Mouse (Mus musculus) lung, adult 2 months (tissue): Measurements from ENCODE around the gene Vhl.

Source experiments
- CTCF ChIP-seq: fragments of 200-500 bp; IDR thresholded peaks from 2 replicates; pipeline ENCODE4 v1.5.1; 2011; ENCODE audit warnings: mild to moderate bottlenecking, low read length, control low read depth; ENCODE audit not compliant: insufficient read depth
- POLR2A ChIP-seq: fragments of 200-500 bp; IDR thresholded peaks from 2 replicates; pipeline ENCODE4 v1.6.1; 2011; ENCODE audit warnings: low read depth, mild to moderate bottlenecking, control low read depth, low read length, borderline replicate concordance; ENCODE audit errors: extremely low read depth

DNA sequence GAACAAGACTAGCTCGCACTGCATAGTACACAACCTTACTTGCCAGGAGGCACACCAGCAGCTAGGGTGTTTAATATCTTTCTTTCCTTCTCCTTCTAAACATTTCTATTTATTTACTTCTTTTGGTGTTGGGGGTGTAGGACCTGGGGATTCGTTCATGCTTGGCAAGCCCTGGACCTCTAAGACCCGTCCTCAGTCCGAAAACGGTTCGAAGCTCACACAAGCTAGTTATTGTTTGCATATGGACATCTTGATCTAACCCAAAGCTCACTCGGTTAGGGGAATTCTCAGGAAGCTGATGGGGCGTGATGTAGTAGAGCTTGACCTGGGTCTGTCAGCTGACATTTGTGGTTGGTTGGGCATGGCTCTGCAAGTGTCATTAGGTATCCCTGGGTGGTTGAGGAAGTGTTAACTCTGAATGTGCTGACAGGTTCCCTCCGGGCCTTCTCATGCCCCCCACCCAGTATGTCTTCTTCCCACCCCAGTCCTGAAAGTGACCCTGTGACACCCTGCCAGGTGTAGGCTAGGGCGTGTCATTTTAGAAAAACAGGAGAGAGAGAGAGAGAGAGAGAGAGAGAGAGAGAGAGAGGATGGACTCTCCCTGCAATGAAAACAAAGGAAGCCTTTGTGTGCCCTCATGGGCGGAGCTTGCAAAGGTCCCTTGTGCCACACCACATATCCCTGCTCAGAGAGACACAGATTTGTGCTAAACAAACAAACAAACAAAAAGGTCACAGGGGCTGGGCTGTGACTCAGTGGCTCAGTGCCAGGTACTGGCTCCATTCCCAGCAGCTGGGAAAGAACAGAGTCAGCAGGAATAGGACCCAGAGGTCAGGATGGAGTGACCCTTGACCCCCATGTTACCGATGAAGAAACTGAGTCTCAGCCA, 37.8 kb downstream of the Vhl start:
- TF ChIP-seq POLR2A (no peak), CTCF (no peak)
